Comparison of ENCODE assay signal across 1 mouse cellular context in the genomic region with DNA sequence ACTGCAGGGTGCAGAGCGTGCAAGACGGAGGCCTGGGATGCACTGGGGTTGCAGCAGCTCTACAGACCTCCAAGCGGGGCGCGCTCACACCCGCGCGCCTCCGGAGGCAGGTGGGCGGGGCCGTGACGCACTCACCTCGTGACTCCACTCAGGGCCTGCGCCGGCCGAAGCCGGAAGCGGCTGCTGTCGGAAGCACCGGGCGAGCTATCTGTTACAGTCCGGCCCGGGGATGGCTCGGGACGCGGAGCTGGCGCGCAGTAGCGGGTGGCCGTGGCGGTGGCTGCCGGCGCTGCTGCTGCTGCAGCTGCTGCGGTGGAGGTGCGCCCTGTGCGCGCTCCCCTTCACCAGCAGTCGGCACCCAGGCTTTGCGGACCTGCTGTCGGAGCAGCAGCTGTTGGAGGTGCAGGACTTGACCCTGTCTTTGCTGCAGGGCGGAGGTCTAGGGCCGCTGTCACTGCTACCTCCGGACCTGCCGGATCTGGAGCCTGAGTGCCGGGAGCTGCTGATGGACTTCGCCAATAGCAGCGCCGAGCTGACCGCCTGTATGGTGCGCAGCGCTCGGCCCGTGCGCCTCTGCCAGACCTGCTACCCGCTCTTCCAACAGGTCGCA.
TF ChIP-seq lines count a peak whose summit lies in the region.

No protein-coding gene starts in this region.

TF ChIP-seq in CH12.LX, 34 proteins besides CTCF, POLR2A, EP300 and RAD21 (continued from another document):
- TF ChIP-seq MAZ (IDR thresholded peaks at IDR 0.05; ENCODE audit: low read depth, low read length) (no peak), IRF4 (IDR thresholded peaks at IDR 0.05; ENCODE audit: low read depth, low read length) (peak; percentile 56), ETS1 (conservative IDR thresholded peaks at IDR 0.05; ENCODE audit: low read depth, low read length) (no peak), ELF1 (IDR thresholded peaks at IDR 0.05; ENCODE audit: low read depth, low read length) (peak; percentile 99), ZKSCAN1 (IDR thresholded peaks at IDR 0.05; ENCODE audit: borderline replicate concordance, low read depth, low read length) (no peak), GABPA (IDR thresholded peaks at IDR 0.05; ENCODE audit: insufficient replicate concordance, low read depth, low read length) (no peak), JUN (IDR thresholded peaks at IDR 0.05; ENCODE audit: insufficient read depth, low read depth, low read length) (no peak), MYC (IDR thresholded peaks at IDR 0.05; ENCODE audit: low read depth, low read length) (no peak; the same call in 1 of the 2 replicates)
